Mouse (Mus musculus): ENCODE results near the gene Asgr1. TPM values are rescaled to one million over a fixed set of nuclear protein-coding genes. Genes with fewer than 3 reads are reported as not detected.

The Asgr1 gene
- total and polyA plus RNA-seq, 3 experiments: not detected

GRCm38 (mm10) chr11:70010033-70010432 is 43.9 kb upstream of the Asgr1 start:
- dilution Hi-C loops (cut with MboI; ENCODE audit: extremely low pct_ligation_motif_present, extremely low pct_unique_long_range_greater_than_20kb, low sequenced_read_pairs) (no loop called here), in situ Hi-C loops (cut with MboI; ENCODE audit: low pct_ligation_motif_present, low pct_unique_long_range_greater_than_20kb, low sequenced_read_pairs) (loop anchor here (5.0 to 25.0 kb wide), 2 partner anchors 58 to 923 kb away; partner anchors contain the start of genes Per1 and Vamp2)
- no peak overlapping the region for H3K4me2 ChIP-seq (ENCODE audit: insufficient read depth, low read depth, poor library complexity, severe bottlenecking)
- peaks cover 16 to 19% of the 10 kb centered on the region in 2 experiments for H3K4me1 ChIP-seq (ENCODE audit: control insufficient read depth in 1 of 2, insufficient read depth in 2 of 2)
- no peak for TF ChIP-seq ZMIZ1 (IDR thresholded peaks at IDR 0.05; ENCODE audit: low read depth, low read length)
- no peak for TF ChIP-seq IRF4 (IDR thresholded peaks at IDR 0.05; ENCODE audit: low read depth, low read length)
- H3K36me3 ChIP-seq (replicated peaks in 1 of 2; ENCODE audit: control insufficient read depth in 1 of 2, insufficient read depth in 1 of 2, low read length in 1 of 2): peaks cover 86 to 95% of the 10 kb centered on the region in 2 experiments
- no peak for DNase-seq (ENCODE audit: extremely low read depth)
- H3K9ac ChIP-seq (ENCODE audit: insufficient read depth, low read depth): no peak overlapping the region
- H3K4me3 ChIP-seq (replicated peaks in 1 of 3; ENCODE audit: low read depth in 2 of 3, low read length in 2 of 3, poor library complexity in 1 of 3): no peak overlapping the region
- H3K9me3 ChIP-seq (replicated peaks; ENCODE audit: low read length): no peaks in the 10 kb centered on the region
- no peaks in the 10 kb centered on the region for H3K79me2 ChIP-seq (replicated peaks; ENCODE audit: control insufficient read depth, extremely low read depth, insufficient read depth, poor library complexity, severe bottlenecking)
- H3K27ac ChIP-seq (ENCODE audit: insufficient read depth, low read depth): no peak overlapping the region
- no peaks in the 10 kb centered on the region for H3K27me3 ChIP-seq (replicated peaks)

- H3K79me2 ChIP-seq (replicated peaks; ENCODE audit: control insufficient read depth, extremely low read depth, insufficient read depth, poor library complexity, severe bottlenecking): no peaks in the 10 kb centered on the region
- in situ Hi-C loops (cut with MboI; ENCODE audit: low pct_ligation_motif_present, low pct_unique_long_range_greater_than_20kb, low sequenced_read_pairs) (loop anchor here (5.0 to 25.0 kb wide), 2 partner anchors 58 to 923 kb away; partner anchors contain the start of genes Per1 and Vamp2), dilution Hi-C loops (cut with MboI; ENCODE audit: extremely low pct_ligation_motif_present, extremely low pct_unique_long_range_greater_than_20kb, low sequenced_read_pairs) (no loop called here)
- H3K9me3 ChIP-seq (replicated peaks; ENCODE audit: low read length): no peaks in the 10 kb centered on the region
- peaks cover 82 to 90% of the 10 kb centered on the region in 2 experiments for H3K36me3 ChIP-seq (replicated peaks in 1 of 2; ENCODE audit: control insufficient read depth in 1 of 2, insufficient read depth in 1 of 2, low read length in 1 of 2)
- H3K9ac ChIP-seq (ENCODE audit: insufficient read depth, low read depth): no peak overlapping the region
- no peak overlapping the region for H3K4me3 ChIP-seq (replicated peaks in 1 of 3; ENCODE audit: low read depth in 2 of 3, low read length in 2 of 3, poor library complexity in 1 of 3)
- no peak overlapping the region for H3K27ac ChIP-seq (ENCODE audit: insufficient read depth, low read depth)
- no peak overlapping the region for H3K4me2 ChIP-seq (ENCODE audit: insufficient read depth, low read depth, poor library complexity, severe bottlenecking)
- no peaks in the 10 kb centered on the region for H3K27me3 ChIP-seq (replicated peaks)
- no peak for TF ChIP-seq CTCF (conservative IDR thresholded peaks at IDR 0.05 in 1 of 2, IDR thresholded peaks at IDR 0.05 in 1 of 2; ENCODE audit: low read depth in 2 of 2, low read length in 2 of 2)
- no peak for TF ChIP-seq ELF1 (IDR thresholded peaks at IDR 0.05; ENCODE audit: low read depth, low read length)
- TF ChIP-seq GABPA (IDR thresholded peaks at IDR 0.05; ENCODE audit: insufficient replicate concordance, low read depth, low read length): no peak
- no peak for TF ChIP-seq TBP (conservative IDR thresholded peaks at IDR 0.05; ENCODE audit: low read depth, low read length)
- TF ChIP-seq SIN3A (IDR thresholded peaks at IDR 0.05; ENCODE audit: low read length): no peak
- no peak for TF ChIP-seq HCFC1 (IDR thresholded peaks at IDR 0.05; ENCODE audit: low read depth, low read length)
- no peak for TF ChIP-seq JUN (IDR thresholded peaks at IDR 0.05; ENCODE audit: insufficient read depth, low read depth, low read length)
- no peak for TF ChIP-seq USF1 (IDR thresholded peaks at IDR 0.05; ENCODE audit: low read depth, low read length)
- peaks cover 14 to 16% of the 10 kb centered on the region in 2 experiments for H3K4me1 ChIP-seq (ENCODE audit: control insufficient read depth in 1 of 2, insufficient read depth in 2 of 2)
- DNase-seq (ENCODE audit: extremely low read depth): no peak
These were observed 43.3 kb upstream of the Asgr1 start for GRCm38 (mm10) chr11:70010548-70010947.

DNA sequence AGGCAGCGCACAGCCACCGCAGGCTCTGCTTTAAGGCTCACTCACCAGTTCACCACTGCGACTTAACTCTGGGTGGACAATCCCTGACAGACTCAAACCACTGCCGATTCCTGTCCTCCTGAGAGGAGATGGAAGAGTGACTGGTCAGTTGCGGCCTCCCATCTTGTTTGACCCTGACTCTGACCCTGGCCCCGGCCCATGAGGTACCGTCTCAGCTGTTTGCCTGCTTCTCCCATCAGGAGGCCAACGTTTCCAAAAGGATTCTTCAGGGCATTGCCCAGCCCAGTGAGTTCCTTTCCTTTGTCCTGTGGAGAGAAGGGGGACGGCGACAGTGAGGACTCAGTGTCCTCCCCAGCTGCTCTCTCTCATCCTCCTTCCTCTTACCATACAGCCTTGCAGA is 42.9 kb upstream of the Asgr1 start:
- TF ChIP-seq MAFK (IDR thresholded peaks at IDR 0.05; ENCODE audit: insufficient replicate concordance, low read length) (no peak), UBTF (IDR thresholded peaks at IDR 0.05; ENCODE audit: low read depth, low read length) (no peak), MYC (IDR thresholded peaks at IDR 0.05; ENCODE audit: low read depth, low read length) (no peak), POLR2AphosphoS2 (IDR thresholded peaks at IDR 0.05; ENCODE audit: low read depth, low read length) (no peak), POLR2A (IDR thresholded peaks at IDR 0.05; ENCODE audit: low read depth, low read length) (no peak), PAX5 (IDR thresholded peaks at IDR 0.05; ENCODE audit: low read length) (no peak), MXI1 (IDR thresholded peaks at IDR 0.05; ENCODE audit: low read depth, low read length) (no peak), EP300 (IDR thresholded peaks at IDR 0.05; ENCODE audit: low read length) (no peak), NELFE (IDR thresholded peaks at IDR 0.05; ENCODE audit: low read depth, low read length) (no peak), ZNF384 (IDR thresholded peaks at IDR 0.05; ENCODE audit: low read depth, low read length) (no peak), E2F4 (IDR thresholded peaks at IDR 0.05; ENCODE audit: insufficient replicate concordance, low read depth, low read length) (no peak), RCOR1 (conservative IDR thresholded peaks at IDR 0.05; ENCODE audit: low read depth, low read length) (no peak)
- no peak overlapping the region for H3K9ac ChIP-seq (ENCODE audit: insufficient read depth, low read depth)
- H3K27me3 ChIP-seq (replicated peaks): no peaks in the 10 kb centered on the region
- H3K27ac ChIP-seq (ENCODE audit: insufficient read depth, low read depth): no peak overlapping the region
- dilution Hi-C loops (cut with MboI; ENCODE audit: extremely low pct_ligation_motif_present, extremely low pct_unique_long_range_greater_than_20kb, low sequenced_read_pairs): no loop called here
- in situ Hi-C loops (cut with MboI; ENCODE audit: low pct_ligation_motif_present, low pct_unique_long_range_greater_than_20kb, low sequenced_read_pairs): loop anchor here (5.0 to 25.0 kb wide), 2 partner anchors 59 to 924 kb away; partner anchors contain the start of genes Per1 and Vamp2
- no peak overlapping the region for H3K4me2 ChIP-seq (ENCODE audit: insufficient read depth, low read depth, poor library complexity, severe bottlenecking)
- H3K79me2 ChIP-seq (replicated peaks; ENCODE audit: control insufficient read depth, extremely low read depth, insufficient read depth, poor library complexity, severe bottlenecking): no peaks in the 10 kb centered on the region
- H3K4me1 ChIP-seq (ENCODE audit: control insufficient read depth in 1 of 2, insufficient read depth in 2 of 2): peaks cover 14 to 21% of the 10 kb centered on the region in 2 experiments
- H3K36me3 ChIP-seq (replicated peaks in 1 of 2; ENCODE audit: control insufficient read depth in 1 of 2, insufficient read depth in 1 of 2, low read length in 1 of 2): peaks cover 79 to 86% of the 10 kb centered on the region in 2 experiments
- no peak overlapping the region for H3K4me3 ChIP-seq (replicated peaks in 1 of 3; ENCODE audit: low read depth in 2 of 3, low read length in 2 of 3, poor library complexity in 1 of 3)
- DNase-seq (ENCODE audit: extremely low read depth): no peak
- no peaks in the 10 kb centered on the region for H3K9me3 ChIP-seq (replicated peaks; ENCODE audit: low read length)
